Mouse (Mus musculus) embryonic facial prominence, embryonic 10.5 days (tissue): Measurements from ENCODE around the gene Vill. TPM values are rescaled to one million over a fixed set of nuclear protein-coding genes. Genes with fewer than 3 reads are reported as not detected.
A peak's percentile ranks its signal among the peaks of the same experiment; 100 is the strongest.

Experiments used
- DNase-seq: peaks from one replicate; pipeline ENCODE4 v3.0.0-alpha.2; 2017; ENCODE audit warnings: low spot score
- H3K27ac ChIP-seq: fragments of 300-500 bp; sonication (generic); replicated peaks from 2 replicates; pipeline ENCODE4 v1.5.1; 2016; ENCODE audit warnings: mild to moderate bottlenecking
- H3K27me3 ChIP-seq: fragments of 300-500 bp; sonication (generic); replicated peaks from 2 replicates; pipeline ENCODE4 v1.6.1; 2016; ENCODE audit warnings: low read depth, mild to moderate bottlenecking; ENCODE audit not compliant: poor library complexity, severe bottlenecking
- H3K36me3 ChIP-seq: fragments of 300-500 bp; sonication (generic); replicated peaks from 2 replicates; pipeline ENCODE4 v1.6.1; 2016; ENCODE audit warnings: mild to moderate bottlenecking, moderate library complexity
- H3K4me1 ChIP-seq: fragments of 300-500 bp; sonication (generic); 2 replicates; pipeline ENCODE4 v1.6.1; 2016
- H3K4me3 ChIP-seq: fragments of 300-500 bp; sonication (generic); 2 replicates; pipeline ENCODE4 v1.5.1; 2016; ENCODE audit warnings: mild to moderate bottlenecking, moderate library complexity
- H3K9me3 ChIP-seq: fragments of 300-500 bp; sonication (generic); 2 replicates; pipeline ENCODE4 v1.6.1; 2016; ENCODE audit warnings: mild to moderate bottlenecking
- WGBS: fragments of 180-500 bp; shearing (Covaris S2); methylation state at CpG from one replicate; pipeline ENCODE4 v1.1.7; 2016; 5-methylcytosine and 5-hydroxymethylcytosine counted together
- polyA plus RNA-seq: library from polyadenylated mRNA; unstranded; fragments of >200 nt; fragmentation: Nextera tagmentation; extraction: Ambion mirVana; gene quantifications from 2 replicates; pipeline ENCODE4 v1.2.1, GENCODE M21; 2016

Gene Vill
- polyA plus RNA-seq, 1 experiment from 2014 or later = 20.5 TPM

DNA sequence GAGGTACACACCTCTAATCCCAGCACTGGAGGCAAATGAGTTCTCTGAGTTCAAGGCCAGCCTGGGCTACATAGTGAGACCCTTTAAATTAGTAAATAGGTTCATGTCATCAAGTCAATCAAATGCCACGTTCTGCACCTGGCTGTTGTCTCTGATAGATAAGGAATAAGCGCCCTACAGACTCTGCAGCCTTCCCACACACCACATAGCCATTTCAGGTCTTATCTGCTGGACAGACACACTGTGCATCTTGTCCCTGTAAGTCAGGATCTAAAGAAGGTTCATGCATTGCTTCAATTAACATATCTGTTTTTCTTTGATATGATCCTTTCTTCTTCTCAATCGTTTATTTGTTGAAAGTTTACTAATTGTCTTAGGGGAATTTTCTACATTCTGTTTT is 14.0 kb upstream of the Vill start:
- WGBS = 92% methylated on average over 3 of the region's 3 CpGs
- H3K4me3 ChIP-seq = no peak overlapping the region
- no peaks in the 10 kb centered on the region for H3K27me3 ChIP-seq
- H3K9me3 ChIP-seq = no peaks in the 10 kb centered on the region
- no peak for DNase-seq
- H3K36me3 ChIP-seq = peaks cover 76% of the 10 kb centered on the region
- no peak overlapping the region for H3K27ac ChIP-seq
- peaks cover 18% of the 10 kb centered on the region for H3K4me1 ChIP-seq

DNA sequence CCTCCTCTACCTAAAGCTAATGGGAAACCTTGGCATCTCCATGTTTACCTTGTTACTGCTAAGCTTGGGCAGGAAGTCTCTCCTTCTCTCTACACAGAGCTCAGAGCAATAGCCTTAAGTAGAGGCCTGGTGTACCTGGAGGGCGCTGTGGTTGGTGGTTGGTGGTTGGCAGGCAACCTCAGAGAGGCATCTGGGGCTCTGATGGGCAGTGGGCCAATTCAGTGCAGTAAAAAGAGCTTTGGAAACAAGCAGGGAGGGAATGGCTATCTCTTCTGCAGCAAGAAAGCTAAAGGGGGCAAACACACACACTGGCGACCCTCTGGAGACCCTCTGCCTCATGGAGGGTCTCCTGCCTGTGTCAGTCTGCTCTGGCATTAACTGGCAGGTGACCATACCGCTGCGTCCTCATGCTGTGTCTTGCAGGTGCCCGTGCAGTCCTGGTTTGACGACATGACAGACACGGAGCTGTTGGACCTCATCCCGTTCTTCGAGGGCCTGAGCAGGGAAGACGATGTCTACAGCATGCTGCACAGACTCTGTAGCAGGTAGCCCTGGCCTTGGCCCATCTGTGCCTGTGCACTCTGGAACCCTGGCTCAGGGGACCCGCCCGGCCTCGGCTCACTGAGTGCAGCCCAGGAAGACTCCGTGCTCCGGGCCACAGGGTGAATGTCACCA is 12.3 kb upstream of the Vill start:
- Histone ChIP-seq H3K9me3 (no peaks in the 10 kb centered on the region), H3K27me3 (no peaks in the 10 kb centered on the region), H3K4me3 (no peak overlapping the region), H3K4me1 (0 out of 2 replicates have a peak, but pooled peaks cover 3% of the 10 kb centered on the region), H3K36me3 (peaks cover 66% of the 10 kb centered on the region), H3K27ac (no peak overlapping the region)
- 93% methylated on average over 15 of the region's 15 CpGs for WGBS
- DNase-seq = no peak

DNA sequence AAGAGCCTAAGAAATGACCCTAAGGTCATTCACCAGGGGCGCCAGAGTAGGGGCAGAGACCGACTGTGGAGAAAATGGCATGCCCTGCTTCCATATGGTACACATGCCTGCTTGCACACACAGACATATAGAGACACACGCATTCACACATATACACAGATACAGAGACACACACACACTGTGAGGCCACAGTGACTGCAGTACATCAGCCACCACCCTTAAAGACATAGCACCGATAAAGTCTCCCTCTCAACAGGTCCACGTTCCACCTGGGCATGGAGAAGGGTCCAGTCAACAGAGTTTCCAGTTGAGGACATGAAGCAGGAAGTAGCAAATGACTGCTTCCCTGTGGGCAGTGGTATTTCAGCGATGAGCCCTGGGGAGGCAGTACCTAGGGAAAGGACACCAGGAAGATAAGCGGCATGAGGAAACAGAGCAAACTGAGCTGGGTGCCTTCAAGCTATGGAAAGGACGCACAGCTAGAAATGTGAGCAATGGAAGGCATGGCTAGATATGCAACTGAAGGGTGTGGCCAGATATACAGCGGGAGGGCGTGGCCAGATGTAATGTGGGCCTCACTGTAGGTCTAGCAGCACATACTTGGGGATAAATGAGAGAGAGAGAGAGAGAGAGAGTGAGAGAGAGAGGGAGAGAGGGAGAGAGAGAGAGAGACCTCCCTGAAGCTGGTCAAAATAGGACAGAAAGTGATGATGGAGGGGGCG is 4.2 kb upstream of the Vill start:
- DNase-seq = no peak
- H3K4me1 ChIP-seq = peaks cover 28% of the 10 kb centered on the region
- H3K27ac ChIP-seq = no peak overlapping the region
- H3K36me3 ChIP-seq = no peaks in the 10 kb centered on the region; the same call in 1 of the 2 replicates
- 79% methylated on average over 11 of the region's 11 CpGs for WGBS
- H3K9me3 ChIP-seq = no peaks in the 10 kb centered on the region
- H3K4me3 ChIP-seq = no peak overlapping the region
- H3K27me3 ChIP-seq = peaks cover 16% of the 10 kb centered on the region

DNA sequence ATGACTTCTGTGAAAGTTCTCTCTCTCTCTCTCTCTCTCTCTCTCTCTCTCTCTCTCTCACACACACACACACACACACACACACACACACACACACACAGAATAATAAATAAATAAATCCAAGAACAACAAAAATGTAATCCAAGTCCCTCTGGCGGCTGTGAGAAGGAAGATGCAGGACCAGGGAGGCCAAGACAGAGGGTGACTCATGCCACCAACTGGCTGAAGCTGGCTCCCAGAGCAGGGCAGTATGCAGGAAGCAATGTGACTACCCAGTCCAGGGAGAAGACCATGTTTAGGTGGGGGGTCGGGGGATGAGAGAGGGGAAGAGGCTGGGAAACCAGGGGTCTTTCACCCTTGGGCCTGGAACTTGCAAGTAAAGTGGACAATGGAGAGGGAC is 1.4 kb upstream of the Vill start:
- Histone ChIP-seq H3K27ac (no peak overlapping the region), H3K4me1 (peaks cover 45% of the 10 kb centered on the region), H3K9me3 (no peaks in the 10 kb centered on the region), H3K36me3 (no peaks in the 10 kb centered on the region), H3K27me3 (peaks cover 35% of the 10 kb centered on the region), H3K4me3 (no peak overlapping the region)
- DNase-seq = no peak
- WGBS = 69% methylated on average over 2 of the region's 2 CpGs

DNA sequence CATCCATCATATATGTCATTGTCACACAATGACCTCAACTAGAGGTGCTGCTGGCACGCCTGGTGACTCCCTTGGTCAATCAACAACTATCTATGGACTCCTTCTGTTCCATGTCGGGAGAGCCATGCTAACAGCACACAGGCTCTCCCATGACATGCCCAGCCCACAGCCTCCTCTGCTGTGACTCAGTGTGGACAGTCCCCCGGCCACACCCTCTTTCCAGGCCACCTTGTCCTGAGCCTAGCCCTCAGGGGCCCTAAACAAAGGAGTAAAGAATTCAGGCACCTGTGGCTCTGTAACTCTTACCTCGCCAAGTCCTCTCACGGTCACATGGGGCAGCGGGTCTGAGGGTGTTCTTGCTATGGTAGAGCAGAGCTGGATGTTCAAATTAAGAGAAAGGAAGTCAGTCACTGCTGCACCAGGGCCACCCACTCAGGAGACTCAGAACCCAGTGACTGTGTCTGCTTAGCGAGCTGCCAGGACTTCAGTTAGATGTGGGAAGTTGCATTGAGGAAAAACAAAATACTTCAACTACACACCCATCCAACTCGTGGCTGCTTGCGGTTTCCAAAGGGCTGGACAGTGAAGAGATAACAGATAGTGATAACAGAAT is 1.5 kb downstream of the Vill start:
- H3K36me3 ChIP-seq = no peaks in the 10 kb centered on the region
- no peaks in the 10 kb centered on the region for H3K9me3 ChIP-seq
- no peak overlapping the region for H3K27ac ChIP-seq
- peaks cover 42% of the 10 kb centered on the region for H3K4me1 ChIP-seq
- no peak for DNase-seq
- WGBS = 77% methylated on average over 9 of the region's 9 CpGs
- H3K4me3 ChIP-seq = no peak overlapping the region
- H3K27me3 ChIP-seq = peaks cover 40% of the 10 kb centered on the region

DNA sequence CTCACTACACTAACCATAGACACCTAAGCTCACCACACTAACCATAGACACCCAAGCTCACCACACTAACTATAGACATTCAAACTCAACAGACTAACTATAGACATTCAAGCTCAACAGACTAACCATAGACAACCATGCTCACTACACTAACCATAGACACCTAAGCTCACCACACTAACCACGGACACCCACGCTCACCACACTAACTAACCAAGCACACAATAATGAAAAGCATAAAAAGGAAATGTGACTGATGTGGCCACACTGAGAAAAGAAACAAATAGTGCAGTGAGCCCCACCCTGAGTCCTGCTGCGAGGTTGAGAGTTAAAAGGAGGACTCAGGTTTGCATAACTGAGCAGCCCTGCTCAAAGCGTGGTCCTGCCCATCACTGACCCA is 2.8 kb downstream of the Vill start:
- H3K27me3 ChIP-seq = peaks cover 40% of the 10 kb centered on the region
- WGBS = 90% methylated on average over 4 of the region's 4 CpGs
- DNase-seq = no peak
- H3K9me3 ChIP-seq = no peaks in the 10 kb centered on the region
- no peak overlapping the region for H3K4me3 ChIP-seq
- H3K4me1 ChIP-seq = peaks cover 42% of the 10 kb centered on the region
- H3K27ac ChIP-seq = no peak overlapping the region
- no peaks in the 10 kb centered on the region for H3K36me3 ChIP-seq

DNA sequence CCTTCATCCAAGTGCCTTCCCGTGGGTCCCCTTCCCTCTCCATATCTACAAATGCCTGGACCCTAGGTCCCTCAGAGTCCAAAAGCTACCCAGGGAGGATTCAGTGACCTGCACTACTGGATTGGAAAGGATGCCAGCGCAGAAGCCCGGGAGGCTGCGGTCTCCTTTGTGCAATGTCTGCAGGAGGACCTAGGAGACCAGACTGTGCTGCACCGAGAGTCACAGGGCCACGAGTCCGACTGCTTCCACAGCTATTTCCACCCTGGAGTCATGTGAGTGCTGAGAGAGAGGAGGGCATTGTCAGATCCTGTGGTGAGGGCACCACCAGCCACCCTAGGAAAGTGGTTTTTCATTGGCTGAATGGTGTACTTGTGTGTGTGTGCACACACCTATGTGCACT is 5.7 kb downstream of the Vill start:
- H3K27ac ChIP-seq = no peak overlapping the region
- peaks cover 35% of the 10 kb centered on the region for H3K27me3 ChIP-seq
- H3K9me3 ChIP-seq = no peaks in the 10 kb centered on the region
- H3K4me1 ChIP-seq = peaks cover 32% of the 10 kb centered on the region
- WGBS = 85% methylated on average over 7 of the region's 7 CpGs
- no peaks in the 10 kb centered on the region for H3K36me3 ChIP-seq
- no peak overlapping the region for H3K4me3 ChIP-seq
- no peak for DNase-seq

DNA sequence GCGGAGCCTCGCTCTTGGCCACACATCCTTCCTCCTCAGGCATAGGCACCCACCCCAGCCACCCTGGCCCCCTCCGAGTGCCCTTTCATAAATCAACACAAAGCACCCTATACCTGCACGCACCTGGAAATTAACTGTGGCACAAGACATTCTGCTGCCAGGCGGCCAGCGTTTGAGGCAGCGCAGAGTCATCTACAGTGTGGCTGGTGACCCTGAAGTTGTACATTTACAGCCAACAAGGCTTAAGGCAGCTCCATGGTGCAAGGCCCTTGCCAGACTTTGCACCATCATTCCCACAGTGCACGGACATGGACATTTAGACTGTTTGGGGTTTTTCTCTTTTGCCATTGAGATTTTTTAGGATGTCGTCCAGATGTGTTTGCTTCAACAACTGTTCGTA is 8.1 kb downstream of the Vill start:
- no peaks in the 10 kb centered on the region for H3K36me3 ChIP-seq
- H3K4me1 ChIP-seq = peaks cover 32% of the 10 kb centered on the region
- H3K9me3 ChIP-seq = no peaks in the 10 kb centered on the region
- no peak overlapping the region for H3K4me3 ChIP-seq
- 90% methylated on average over 10 of the region's 10 CpGs for WGBS
- 0 out of 2 replicates have a peak overlapping the region, but pooled peaks have one; percentile 24 for H3K27ac ChIP-seq
- peaks cover 18% of the 10 kb centered on the region; the same call in 1 of the 2 replicates for H3K27me3 ChIP-seq
- DNase-seq = no peak

DNA sequence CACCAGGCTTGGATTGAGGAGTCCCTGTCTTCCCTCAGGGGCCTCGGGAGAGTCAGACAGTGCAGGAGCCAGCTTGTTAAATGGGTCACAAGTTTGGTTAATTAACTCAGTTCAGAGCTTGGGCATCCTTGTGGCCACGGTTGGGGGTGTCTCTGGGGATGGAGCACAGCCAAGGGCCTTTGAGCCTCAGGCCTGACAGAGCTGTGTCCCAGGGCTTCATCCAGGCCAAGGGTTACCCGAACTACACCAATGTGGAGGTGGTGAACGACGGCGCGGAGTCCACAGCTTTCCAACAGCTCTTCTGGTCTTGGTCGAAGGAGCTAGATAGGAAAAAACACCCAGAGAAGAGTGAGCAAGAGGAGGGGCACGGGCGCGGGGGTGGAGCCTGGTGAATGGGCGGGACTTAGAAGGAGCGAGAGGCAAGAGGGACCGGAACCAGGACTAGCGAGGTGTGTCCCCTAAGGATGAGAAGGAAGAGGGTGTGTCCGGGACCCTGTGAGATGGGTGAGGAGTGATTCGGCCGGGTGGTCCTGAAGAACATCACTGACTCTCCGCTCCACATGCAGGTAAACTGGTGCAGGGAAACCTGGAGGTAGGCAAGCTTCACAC is 10.6 kb downstream of the Vill start:
- Histone ChIP-seq H3K4me3 (no peak overlapping the region), H3K9me3 (no peaks in the 10 kb centered on the region), H3K4me1 (peaks cover 35% of the 10 kb centered on the region), H3K36me3 (no peaks in the 10 kb centered on the region), H3K27ac (no peak overlapping the region), H3K27me3 (peaks cover 15% of the 10 kb centered on the region; the same call in 1 of the 2 replicates)
- WGBS = 33% methylated on average over 19 of the region's 19 CpGs
- peak; percentile 44 for DNase-seq

DNA sequence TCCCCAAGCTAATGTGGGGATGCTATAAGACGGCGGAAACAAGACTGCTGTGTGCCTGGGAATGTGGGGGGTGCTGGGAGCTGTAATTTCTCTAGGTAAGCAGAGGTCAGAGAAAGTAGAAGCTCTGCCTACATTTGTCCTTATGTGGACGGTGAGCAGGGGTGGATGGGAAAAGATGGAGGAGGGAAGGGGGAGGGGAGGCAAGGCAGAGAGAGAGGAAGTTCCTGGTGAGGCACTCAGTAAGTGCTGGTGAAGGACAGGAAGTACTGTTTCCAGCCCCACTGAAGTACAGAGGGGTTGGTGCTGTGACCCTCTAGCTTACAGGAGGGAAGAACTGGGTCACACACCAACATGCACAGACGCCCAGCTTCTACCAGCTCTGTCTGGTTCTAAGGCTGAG is 11.7 kb downstream of the Vill start:
- H3K27me3 ChIP-seq = peaks cover 15% of the 10 kb centered on the region; the same call in 1 of the 2 replicates
- WGBS = 69% methylated on average over 4 of the region's 4 CpGs
- no peaks in the 10 kb centered on the region for H3K36me3 ChIP-seq
- no peaks in the 10 kb centered on the region for H3K9me3 ChIP-seq
- H3K27ac ChIP-seq = peak overlapping the region; percentile 40
- H3K4me1 ChIP-seq = peaks cover 44% of the 10 kb centered on the region
- no peak overlapping the region for H3K4me3 ChIP-seq
- DNase-seq = no peak

DNA sequence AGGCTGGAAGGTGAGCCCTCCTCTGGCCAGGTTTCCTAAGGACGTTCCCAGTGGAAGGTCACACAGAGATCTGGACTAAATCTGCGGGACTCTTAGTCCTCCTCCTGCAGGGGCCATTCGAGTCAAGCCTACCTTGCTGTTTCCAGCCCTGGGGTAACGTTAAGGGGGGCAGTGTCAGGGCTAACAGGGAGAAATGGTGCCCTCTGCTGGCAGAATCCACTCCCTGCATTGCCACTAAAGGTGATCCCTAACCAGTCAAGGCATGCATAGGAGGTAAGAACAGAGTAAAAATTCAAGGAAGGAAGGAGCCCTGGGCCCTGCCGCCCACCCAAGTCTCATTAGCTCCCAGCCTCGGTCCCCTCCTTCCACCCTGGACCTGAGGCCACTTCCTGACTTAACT is 15.0 kb downstream of the Vill start:
- WGBS = 5% methylated on average over 6 of the region's 6 CpGs
- Histone ChIP-seq H3K4me1 (peaks cover 42% of the 10 kb centered on the region), H3K4me3 (no peak overlapping the region), H3K36me3 (peaks cover 16% of the 10 kb centered on the region), H3K27me3 (0 out of 2 replicates have a peak, but pooled peaks cover 10% of the 10 kb centered on the region), H3K27ac (no peak overlapping the region), H3K9me3 (no peaks in the 10 kb centered on the region)
- DNase-seq = peak; percentile 83

DNA sequence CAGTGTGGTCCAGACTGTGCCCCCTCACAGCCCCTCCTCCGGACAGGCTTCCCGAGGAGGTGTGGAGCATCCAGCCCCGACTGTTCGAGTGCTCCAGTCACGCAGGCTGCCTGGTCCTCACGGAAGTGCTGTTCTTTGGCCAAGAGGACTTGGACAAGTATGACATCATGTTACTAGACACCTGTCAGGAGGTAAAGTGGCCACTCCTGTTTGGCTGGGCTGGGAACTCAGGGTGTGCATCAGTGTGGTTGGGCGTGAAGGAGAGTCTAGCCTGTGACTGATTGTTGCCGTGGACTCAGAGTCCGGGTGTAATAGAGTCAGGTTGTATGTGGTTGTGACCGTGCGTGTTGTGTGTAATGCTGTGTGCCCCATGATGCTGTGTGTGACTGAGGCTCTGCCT is 15.7 kb downstream of the Vill start:
- no peak for DNase-seq
- no peaks in the 10 kb centered on the region for H3K9me3 ChIP-seq
- WGBS = 87% methylated on average over 11 of the region's 11 CpGs
- H3K27me3 ChIP-seq = 0 out of 2 replicates have a peak, but pooled peaks cover 5% of the 10 kb centered on the region
- H3K36me3 ChIP-seq = peaks cover 23% of the 10 kb centered on the region
- peaks cover 35% of the 10 kb centered on the region for H3K4me1 ChIP-seq
- no peak overlapping the region for H3K4me3 ChIP-seq
- no peak overlapping the region for H3K27ac ChIP-seq
